Mouse (Mus musculus): ENCODE measurements around the gene Shisa9. TPM values are rescaled to one million over a fixed set of nuclear protein-coding genes. Genes with fewer than 3 reads are reported as not detected.
"Not testable (repeated sequence)": the region's sequence is repeated elsewhere in the genome, so short reads cannot be mapped to it uniquely, and the experiment has no call there.

Gene Shisa9
- total RNA-seq (2021): 10 to 100 TPM; 68.1 to 71.7 TPM

DNA sequence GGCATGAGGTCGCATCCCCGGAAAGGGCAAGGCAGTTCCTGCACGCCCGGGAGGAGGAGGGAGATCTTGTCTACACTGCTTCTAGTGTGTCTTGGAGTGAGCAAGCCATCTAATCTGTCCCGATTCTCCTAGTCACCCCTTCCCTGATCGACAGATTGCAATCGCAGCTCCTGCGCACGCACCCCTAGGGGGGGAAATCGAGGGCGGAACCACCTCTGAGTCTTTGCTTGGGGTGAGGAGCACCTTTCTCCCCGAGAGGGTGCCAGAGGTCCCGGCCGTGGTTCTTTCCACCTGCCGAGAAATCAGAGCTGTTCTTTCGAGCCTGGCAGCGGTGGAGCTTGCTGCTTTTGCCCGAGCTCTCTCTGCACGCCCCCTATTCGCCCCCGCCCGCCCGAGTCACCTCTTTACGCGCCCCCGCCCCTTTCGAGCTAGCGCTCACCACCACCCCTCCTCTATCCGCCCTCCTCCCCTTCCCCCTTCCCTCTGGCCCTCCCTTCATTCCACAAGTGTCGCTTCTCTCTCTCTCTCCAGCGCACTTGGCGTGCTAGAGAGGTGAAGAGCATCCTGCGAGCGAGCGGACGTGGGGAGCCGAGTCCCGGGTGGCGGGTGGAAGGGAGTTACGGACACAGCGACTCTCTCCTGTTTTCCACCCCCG lies at the start of gene Shisa9:
Gene Shisa9 (plus strand): TSS at position 498 of the 655 bp plus-strand sequence.
- intact Hi-C loops (cut with DNase I): loop anchor here (1.0 to 10.0 kb wide), 5 partner anchors 31 to 1121 kb away; partner anchors contain the start of gene Ercc4
- peak; percentile 55 to 63 for DNase-seq (ENCODE audit: low spot score in 2 of 2)

DNA sequence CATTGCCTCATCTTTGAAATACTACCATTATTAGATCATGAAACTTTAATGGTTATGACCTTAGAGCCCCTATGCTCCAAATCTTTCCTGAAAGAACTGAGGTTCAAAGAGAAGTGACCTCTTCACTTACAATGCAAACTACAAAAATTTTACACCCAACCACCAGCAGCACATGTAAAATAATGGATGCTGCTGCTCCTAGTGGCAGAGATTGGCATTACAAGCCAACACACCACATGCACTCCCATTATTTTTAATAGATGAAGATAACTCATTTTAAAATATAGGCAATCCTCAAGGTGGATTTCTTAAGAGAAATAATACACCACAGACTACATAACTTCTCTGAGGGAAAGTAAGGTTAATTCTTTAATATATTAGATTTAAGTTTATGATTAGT lies 43.4 kb upstream of the Shisa9 start:
- intact Hi-C loops (cut with DNase I): no loop called here
- DNase-seq (ENCODE audit: low spot score in 2 of 2): peak; percentile 28 to 38

DNA sequence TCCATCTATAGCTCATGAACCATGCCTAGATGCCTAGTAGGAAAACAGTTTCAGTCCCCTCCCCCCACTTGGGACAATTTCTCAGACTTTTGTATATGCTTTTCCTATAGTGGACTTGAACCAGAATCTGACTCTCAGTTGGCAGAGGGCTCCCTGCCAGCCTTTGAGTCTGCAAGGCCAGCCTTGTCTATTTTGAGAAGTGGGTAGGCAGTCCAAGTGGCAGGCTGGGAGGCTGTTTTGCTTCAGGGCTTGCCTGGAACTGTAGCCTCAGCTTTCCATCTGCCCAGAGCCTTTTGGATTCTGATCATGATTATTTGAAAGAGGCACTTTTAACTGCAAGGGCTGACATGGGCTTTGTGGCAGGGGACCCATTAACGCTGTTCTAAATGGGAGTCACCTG lies 23.2 kb upstream of the Shisa9 start:
- intact Hi-C loops (cut with DNase I): no loop called here
- peak in 1 of 2 experiments; percentile 78 for DNase-seq (ENCODE audit: low spot score in 2 of 2)

DNA sequence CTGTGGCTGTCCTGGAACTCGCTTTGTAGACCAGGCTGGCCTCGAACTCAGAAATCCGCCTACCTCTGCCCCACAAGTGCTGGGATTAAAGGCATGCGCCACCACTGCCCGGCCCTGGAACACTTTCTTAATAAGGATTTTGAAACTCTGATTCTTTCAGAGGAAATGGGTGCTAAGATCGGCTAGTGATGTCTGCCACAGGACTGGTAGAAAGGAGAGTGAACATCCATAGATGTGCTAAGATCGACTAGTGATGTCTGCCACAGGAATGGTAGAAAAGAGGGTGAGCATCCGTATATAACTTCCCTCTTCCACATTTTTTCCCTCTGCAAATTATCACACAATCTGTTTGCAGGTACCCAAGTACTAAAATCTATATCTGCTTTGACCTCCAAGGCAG lies 17.9 kb upstream of the Shisa9 start:
- DNase-seq (ENCODE audit: low spot score in 2 of 2): no peak
- intact Hi-C loops (cut with DNase I): no loop called here

DNA sequence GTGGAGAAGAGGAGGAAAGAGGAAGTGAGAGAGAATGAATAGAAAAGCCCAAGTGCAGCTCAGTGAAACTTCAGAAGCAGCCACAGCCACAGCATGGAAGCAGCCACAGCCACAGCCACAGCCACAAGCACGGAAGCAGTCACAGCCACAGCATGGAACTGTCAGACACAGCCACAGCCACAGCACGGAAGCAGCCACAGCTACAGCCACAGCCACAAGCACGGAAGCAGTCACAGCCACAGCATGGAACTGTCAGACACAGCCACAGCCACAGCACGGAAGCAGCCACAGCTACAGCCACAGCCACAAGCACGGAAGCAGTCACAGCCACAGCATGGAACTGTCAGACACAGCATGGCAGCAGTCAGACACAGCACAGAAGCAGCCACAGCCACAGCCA lies 17.1 kb upstream of the Shisa9 start:
- intact Hi-C loops (cut with DNase I): not testable (repeated sequence)

GRCm38 (mm10) chr16:11967579-11967978 lies 16.3 kb upstream of the Shisa9 start:
- DNase-seq (ENCODE audit: low spot score in 2 of 2): no peak

More for the DNA sequence above, 17.1 kb upstream of the Shisa9 start:
- not testable (repeated sequence) for DNase-seq (ENCODE audit: low spot score in 2 of 2)

DNA sequence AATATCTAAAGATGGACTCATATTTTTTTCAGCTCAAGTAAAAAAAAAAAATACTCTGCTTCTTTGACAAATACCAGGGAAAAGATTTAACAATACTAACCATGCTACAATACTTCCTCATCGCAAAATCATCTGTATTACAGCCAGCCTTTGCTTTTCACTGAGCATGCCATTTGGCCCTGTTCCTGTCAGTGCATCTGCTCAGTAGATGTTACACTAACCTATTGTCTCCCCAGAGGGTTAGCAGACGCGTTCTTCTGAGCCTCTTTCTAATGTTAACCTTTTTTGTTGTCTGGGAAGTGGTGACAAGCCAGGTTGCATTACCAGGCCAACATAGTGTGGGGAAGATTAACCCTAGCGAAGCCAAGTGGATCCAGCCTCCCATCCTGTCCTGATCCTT lies 10.2 kb upstream of the Shisa9 start:
- no peak for DNase-seq (ENCODE audit: low spot score in 2 of 2)

More at GRCm38 (mm10) chr16:11967579-11967978, 16.3 kb upstream of the Shisa9 start:
- intact Hi-C loops (cut with DNase I): no loop called here

GRCm38 (mm10) chr16:11976737-11977136 lies 7.2 kb upstream of the Shisa9 start:
- intact Hi-C loops (cut with DNase I): no loop called here
- DNase-seq (ENCODE audit: low spot score in 2 of 2): no peak

More for the DNA sequence above, 10.2 kb upstream of the Shisa9 start:
- intact Hi-C loops (cut with DNase I): no loop called here

- DNase-seq (ENCODE audit: low spot score in 2 of 2): peak; percentile 66 to 84
- intact Hi-C loops (cut with DNase I): loop anchor here (10.0 kb wide), 2 partner anchors 1044 to 1124 kb away; partner anchors contain the start of gene Ercc4
These were observed 3.1 kb upstream of the Shisa9 start for GRCm38 (mm10) chr16:11980764-11981163.

DNA sequence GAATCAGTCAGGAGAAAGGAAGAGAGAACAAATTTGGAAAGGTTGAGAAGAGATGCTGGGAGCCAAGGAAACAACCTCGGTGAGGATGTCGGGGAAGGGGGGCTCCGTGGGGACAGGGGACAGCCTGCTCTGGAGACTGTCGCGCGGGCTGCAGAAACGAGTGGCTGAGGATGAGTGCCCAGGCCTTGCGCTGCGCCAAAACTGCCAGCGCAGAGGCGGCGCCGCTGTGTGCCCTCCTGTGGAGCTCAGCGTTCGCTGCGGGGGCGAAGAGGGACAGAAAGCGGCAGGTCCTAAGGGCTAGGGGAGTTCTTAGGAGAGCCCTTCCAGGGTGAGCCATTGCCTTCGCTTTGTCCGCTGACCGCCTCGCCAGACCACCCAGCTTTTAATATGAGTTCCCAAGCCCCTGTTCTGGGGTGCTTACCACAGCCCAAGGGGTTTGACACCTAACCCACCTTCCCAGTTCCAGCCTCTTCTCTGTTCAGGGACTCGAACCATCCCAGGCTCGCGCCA lies 752 bp upstream of the Shisa9 start:
- intact Hi-C loops (cut with DNase I): loop anchor here (1.0 to 10.0 kb wide), 4 partner anchors 31 to 1122 kb away; partner anchors contain the start of gene Ercc4
- DNase-seq (ENCODE audit: low spot score in 2 of 2): peak; percentile 62 to 63

DNA sequence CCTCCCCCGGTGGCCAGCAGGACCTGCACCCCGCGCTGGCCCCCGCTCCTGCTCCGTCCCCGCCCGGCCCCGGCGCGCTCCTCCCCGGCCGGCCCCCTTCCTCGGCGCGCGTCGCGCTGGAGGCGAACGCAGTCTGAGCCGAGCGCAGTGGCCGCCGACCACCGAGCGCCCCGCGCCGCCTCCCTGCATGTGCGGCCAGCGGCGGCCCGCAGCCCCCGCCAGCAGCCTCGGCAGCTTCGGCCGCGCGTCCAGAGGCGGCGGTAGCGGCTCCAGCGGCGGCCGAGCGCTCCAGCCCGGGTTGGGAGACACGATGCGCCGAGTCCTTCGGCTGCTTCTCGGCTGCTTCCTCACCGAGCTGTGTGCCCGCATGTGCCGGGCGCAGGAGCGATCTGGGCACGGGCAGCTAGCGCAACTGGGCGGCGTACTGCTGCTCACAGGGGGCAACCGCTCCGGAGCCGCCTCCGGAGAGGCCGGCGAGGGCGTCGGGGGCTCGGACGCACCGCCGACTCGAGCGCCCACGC lies 418 bp downstream of the Shisa9 start:
- DNase-seq (ENCODE audit: low spot score in 2 of 2): no peak
- intact Hi-C loops (cut with DNase I): loop anchor here (2.0 to 10.0 kb wide), 3 partner anchors 130 to 1120 kb away; partner anchors contain the start of gene Ercc4

GRCm38 (mm10) chr16:11987056-11987455 lies 3.1 kb downstream of the Shisa9 start:
- intact Hi-C loops (cut with DNase I): loop anchor here (10.0 kb wide), 2 partner anchors 1038 to 1118 kb away; partner anchors contain the start of gene Ercc4
- DNase-seq (ENCODE audit: low spot score in 2 of 2): no peak

DNA sequence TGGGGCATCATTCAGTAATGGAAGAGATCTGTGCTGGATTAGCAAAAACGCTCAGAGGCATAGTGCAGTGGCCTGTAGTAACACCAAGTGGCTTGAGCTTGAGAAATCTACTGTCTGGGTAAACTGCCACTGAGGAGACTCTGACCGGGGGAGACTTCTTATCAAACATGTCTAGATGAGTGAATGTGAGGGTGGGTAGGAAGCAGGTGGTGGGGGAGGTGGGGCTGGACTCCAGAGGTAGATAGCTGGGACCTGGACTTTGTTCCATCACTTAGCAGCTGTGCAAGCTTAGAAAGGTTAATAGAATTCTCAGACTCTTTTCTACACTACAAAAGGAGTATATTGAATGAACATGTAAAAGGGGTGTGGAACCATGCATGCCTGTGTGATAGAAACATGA lies 21.3 kb downstream of the Shisa9 start:
- intact Hi-C loops (cut with DNase I): no loop called here
- no peak for DNase-seq (ENCODE audit: low spot score in 2 of 2)

DNA sequence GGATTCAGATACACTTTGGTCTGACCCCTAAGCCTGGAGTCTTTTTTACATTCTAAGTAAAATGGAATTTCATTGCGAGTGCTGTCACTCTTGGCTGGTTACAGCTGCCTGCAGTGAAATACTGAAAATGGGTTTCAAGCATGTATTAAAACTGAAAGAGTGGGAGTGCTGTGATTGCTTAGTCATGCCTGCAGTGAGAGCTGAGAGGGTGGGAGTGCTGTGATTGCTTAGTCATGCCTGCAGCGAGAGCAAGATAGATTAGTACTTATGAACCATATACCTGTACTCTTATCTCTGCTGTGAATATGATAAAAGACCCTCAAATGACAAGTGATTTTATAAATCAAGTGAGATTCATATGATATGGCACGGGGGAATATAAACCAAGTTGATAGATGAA lies 26.2 kb downstream of the Shisa9 start:
- DNase-seq (ENCODE audit: low spot score in 2 of 2): peak in 1 of 2 experiments; percentile 58
- intact Hi-C loops (cut with DNase I): loop anchor here (10.0 kb wide), 1 partner anchor 195 kb away; no protein-coding TSS in a partner anchor

GRCm38 (mm10) chr16:12012747-12013146 lies 28.8 kb downstream of the Shisa9 start:
- intact Hi-C loops (cut with DNase I): loop anchor here (10.0 kb wide), 1 partner anchor 192 kb away; no protein-coding TSS in a partner anchor
- DNase-seq (ENCODE audit: low spot score in 2 of 2): no peak

GRCm38 (mm10) chr16:12014523-12014922 lies 30.6 kb downstream of the Shisa9 start:
- intact Hi-C loops (cut with DNase I): loop anchor here (1.0 to 10.0 kb wide), 3 partner anchors 31 to 190 kb away; no protein-coding TSS in a partner anchor
- DNase-seq (ENCODE audit: low spot score in 2 of 2): peak; percentile 66 to 95

DNA sequence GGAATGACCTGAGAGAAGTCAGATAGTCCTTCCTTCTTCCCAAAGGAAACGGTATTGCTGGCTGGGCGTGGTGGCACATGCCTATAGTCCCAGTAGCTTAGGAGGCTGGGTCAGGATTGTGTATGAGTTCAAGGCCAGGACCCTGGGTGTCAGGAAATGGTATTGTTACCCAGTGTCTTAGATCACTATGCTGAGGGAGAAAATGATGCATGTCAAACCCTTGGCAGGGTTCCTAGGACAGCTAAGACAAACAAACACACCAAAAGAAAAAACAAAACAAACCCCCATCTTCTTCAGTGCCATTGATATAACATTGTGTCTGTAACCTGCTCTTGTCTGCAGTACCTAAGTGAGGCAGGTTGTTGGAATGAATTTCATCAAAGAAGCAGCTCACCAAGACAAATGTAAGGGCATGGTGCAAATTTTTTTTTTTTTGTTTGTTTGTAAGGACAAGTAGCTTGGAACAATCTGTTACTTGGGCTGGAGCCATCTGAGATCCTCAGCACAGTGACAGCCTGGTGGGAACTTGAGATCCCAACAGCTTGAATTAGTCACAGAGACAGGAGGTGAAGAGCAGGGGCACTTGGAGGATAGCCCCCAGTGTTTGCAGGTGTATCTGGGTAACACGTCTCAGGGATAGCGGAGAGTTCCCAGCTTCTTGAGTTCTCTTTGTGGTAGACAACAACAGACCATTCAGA lies 34.2 kb downstream of the Shisa9 start:
- intact Hi-C loops (cut with DNase I): loop anchor here (10.0 kb wide), 1 partner anchor 187 kb away; no protein-coding TSS in a partner anchor
- DNase-seq (ENCODE audit: low spot score in 2 of 2): no peak

DNA sequence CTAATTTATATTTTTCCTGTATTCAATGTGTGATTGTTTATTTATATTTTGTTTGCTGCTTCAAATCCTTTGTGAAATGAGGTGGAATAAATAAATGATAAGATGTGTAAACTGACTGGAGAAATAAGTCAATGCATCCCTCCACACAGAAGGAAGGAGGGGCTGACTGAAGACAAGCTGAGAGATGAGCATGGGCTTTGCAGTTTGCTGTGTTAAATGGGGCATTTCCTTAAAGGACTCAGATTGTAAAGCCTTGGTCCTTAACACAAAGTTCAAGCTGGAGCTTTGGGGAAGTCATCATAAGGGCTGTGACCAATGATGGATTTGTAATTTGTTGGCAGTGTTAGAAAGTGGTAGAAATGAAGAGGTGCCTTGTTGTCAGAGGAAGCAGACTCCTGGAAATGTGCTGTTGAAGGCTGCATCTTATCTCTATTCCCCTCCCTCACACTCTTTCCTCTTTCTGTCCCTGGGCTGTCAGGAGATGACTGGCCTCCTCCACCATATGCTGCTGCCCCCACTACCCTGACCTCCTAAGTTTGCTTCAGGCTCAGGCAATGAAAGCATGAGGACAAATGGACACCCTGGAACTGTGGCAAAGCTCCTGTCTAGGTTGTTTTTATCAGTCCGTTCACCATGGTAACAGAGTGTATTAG lies 36.3 kb downstream of the Shisa9 start:
- DNase-seq (ENCODE audit: low spot score in 2 of 2): no peak
- intact Hi-C loops (cut with DNase I): no loop called here

DNA sequence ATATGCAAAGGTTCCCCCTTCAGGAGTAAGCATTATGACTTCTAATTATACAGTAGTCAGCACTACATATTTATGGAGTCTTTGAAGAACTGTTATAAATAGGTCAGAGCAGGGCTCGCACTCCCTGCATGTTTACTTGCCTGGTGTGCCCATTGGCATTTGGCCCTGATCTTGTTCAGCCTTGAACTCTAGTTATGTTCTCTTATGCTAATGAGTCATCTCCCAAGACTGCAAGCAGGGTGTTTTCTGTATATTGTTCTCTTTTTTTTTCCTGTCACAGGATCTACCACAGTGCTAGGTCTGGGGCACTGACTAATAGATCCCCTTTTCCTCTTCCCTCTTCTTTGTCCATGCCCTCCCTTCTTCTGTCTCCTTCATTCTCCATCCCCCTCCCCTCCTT lies 48.5 kb downstream of the Shisa9 start:
- no peak for DNase-seq (ENCODE audit: low spot score in 2 of 2)
- intact Hi-C loops (cut with DNase I): no loop called here
